Mouse (Mus musculus) B cell, adult 67 days (primary cell): ENCODE measurements around the gene Odr4. TPM values are rescaled to one million over a fixed set of nuclear protein-coding genes. Genes with fewer than 3 reads are reported as not detected.

Experiments used
- total RNA-seq, 2 experiments: library from RNA; stranded (reverse); gene quantifications; 4 replicates each; pipeline ENCODE4 v1.2.4; 2023

The Odr4 gene
- total RNA-seq = 10 to 100 TPM; 36.5 to 41.4 TPM

DNA sequence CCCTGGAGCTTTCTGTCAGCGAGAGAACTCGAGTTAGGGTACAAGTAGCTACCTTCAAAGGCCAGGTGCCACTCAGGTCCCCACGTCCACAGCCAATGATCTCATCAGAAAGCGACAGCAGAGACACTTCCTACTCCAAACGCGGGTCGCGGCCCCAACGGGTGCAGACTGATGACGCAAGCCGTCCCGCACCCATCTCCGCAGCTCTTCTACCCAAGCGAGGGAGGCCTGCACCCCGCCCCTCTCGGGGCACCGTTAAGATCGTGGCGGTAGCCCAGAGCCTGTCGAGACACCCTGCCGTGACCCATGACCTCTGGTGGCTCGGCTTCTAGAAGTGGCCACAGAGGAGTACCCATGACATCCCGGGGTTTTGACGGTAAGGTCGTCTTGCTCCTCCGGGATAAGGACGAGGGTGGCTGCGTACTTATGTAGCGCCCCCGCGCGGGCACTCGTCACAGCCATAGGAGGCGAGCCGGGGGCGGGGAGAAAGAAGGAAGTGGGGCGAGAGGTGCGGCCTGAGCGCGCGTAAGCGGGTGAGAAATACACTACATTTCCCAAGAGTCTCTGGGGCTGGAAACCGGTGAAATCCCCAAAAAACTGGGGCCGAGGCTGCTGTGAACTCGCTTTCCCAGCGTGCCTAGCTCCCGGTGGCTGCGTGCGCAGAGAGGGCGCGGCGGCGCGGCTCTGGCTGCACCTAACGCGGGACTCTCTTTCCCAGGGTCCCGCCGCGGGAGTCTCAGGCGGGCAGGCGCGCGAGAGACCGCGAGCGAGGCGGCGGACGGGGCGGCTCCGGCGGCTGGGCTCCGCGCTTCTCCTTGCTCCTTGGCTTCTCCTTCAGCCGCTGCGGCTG lies at the start of gene Odr4, which contains the start of gene Tpr:
Gene Odr4 (minus strand): TSS at position 443 of the 850 bp plus-strand sequence.
Gene Tpr (plus strand): TSS at position 201 of the 850 bp plus-strand sequence.

DNA sequence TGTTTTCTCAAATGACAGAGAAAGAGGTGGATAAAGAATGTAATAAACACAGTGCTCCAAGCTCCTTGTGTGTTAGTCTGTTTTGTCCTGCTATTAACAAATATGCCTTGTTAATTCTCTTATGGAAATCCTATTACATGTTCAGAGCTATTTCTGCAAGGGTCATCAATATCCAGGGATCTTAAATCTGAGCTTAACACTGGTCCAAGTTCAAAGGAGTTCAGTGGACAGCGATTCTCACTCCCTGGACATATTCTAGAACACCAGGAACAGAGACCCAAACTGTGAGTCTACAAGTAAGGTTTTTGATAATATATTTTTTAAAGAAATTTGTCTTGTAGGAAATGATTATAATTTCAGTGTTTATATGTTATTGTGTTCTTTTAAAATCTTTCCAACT lies 73.7 kb downstream of the Odr4 start, which contains the start of gene Pdc:
Gene Pdc (plus strand): TSS at position 213 of the 400 bp plus-strand sequence.

Other genes with a start within 250 kb of the Odr4 start
- gene Pdc, start 73.7 kb downstream of the Odr4 start, total RNA-seq = not detected
- gene Tpr, start 242 bp downstream of the Odr4 start, total RNA-seq = 100 to 1,000 TPM; 315 to 335 TPM
- gene Prg4, start 73.1 kb upstream of the Odr4 start, total RNA-seq = under 1 TPM; 0.26 to 0.39 TPM